Mouse (Mus musculus) frontal cortex, postnatal 36 days (tissue): ENCODE data around the gene Slc7a7.

Source experiments
- DNase-seq, 2 experiments: peaks; one replicate each; pipeline ENCODE4 v3.0.0; 2022; ENCODE audit warnings: low spot score in 2 of 2

Slc7a7 gene

DNA sequence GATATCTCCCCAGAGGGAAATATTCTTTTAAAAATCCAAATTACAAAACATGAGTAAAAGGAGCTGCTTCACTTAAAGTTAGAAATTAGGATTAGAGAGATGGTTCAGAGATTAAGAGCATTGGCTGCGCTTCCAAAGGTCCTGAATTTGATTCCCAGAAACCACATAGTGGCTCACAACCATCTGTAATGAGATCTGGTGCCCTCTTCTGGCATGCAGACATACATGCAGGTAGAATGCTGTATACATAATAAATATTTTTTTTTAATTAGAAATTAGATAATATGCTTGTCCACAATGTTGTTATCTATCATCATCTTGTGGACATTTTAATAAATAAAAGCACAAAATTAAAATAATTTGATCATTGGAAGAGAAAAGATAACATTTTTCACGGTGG lies 89.0 kb downstream of the Slc7a7 start:
- no peak for DNase-seq

DNA sequence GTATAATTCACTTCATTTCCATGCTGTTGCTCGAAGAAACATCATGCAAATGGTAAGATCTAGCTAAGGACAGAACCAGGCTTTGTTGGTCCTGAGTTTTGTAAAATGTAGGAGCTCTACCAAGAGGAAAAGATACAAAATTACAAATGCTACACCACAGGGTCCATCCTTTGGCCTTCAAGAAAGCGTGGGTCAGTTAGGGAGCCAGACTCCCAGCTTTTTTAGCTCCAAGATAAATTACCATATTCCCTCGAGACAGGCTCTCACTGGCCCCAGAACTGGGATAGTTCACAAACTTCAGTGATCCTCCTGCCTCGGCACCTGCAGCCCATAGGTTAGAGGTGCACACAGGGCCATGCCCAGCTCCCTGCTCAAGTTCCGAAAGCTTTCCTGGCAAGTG lies 93.1 kb downstream of the Slc7a7 start:
- DNase-seq: no peak

DNA sequence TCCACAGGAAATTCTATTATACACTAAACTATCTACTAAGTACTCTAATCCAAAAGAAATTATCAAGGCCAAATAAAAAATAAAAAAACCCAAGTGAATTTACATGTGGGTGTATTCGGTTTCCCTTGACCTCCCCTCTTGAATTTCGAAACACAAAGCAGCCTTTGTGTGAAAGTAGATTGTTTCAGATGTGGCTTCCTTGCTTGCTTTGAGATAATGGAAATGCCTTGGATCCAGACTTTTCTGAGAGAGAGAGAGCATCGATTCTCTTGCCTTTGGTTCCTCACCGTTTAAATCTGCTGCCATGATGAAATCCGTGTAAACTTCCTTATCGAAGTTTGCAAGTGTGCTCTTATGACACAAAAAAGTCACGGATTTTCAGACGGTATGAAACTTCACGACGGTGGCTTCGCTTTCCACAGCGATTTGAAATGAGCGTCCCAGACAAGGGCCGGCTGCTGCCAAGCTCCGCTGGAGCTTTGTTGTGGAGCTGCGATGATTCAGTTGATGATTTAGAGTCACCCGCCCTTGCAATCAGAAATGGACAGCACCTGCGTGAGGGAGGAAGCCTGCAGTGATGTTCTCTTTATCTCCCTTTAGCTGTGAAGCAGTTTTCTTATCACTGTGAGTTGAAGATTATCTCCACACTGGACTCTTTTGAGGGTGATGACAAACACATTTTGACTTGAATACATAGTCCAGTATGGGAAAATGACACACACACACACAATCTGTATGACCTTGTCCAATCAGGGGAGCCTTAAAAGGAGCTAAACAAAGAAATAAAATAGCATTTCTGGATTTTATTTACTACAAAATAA lies 95.8 kb downstream of the Slc7a7 start:
- DNase-seq: no peak
